Mouse (Mus musculus) kidney, adult 9 months (tissue): ENCODE results near the gene Zfhx3.
A peak's percentile ranks its signal among the peaks of the same experiment; 100 is the strongest.

Source experiments
- DNase-seq: peaks from one replicate; pipeline ENCODE4 v3.0.0; 2022

Gene Zfhx3

GRCm38 (mm10) chr8:108554578-108555245 is 612.3 kb downstream of the Zfhx3 start:
- no peak for DNase-seq

DNA sequence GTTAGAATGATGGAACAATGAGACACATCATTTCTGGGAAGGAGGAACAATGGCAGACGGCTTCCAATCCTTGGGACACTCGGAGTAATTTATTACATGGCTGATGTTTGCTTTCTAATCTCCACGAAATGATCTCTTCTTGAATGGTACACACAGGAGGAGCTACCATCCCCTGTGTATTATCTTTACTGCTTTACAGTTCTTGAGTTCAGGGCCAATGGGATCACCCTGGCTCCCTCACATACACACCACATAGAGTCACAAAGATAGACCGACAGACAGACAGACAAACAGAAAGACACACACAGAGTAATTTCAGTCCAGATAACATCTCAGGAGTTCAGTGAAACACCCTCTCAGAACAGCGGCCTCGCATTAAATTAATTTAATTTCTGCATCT is 621.0 kb downstream of the Zfhx3 start:
- DNase-seq: no peak

DNA sequence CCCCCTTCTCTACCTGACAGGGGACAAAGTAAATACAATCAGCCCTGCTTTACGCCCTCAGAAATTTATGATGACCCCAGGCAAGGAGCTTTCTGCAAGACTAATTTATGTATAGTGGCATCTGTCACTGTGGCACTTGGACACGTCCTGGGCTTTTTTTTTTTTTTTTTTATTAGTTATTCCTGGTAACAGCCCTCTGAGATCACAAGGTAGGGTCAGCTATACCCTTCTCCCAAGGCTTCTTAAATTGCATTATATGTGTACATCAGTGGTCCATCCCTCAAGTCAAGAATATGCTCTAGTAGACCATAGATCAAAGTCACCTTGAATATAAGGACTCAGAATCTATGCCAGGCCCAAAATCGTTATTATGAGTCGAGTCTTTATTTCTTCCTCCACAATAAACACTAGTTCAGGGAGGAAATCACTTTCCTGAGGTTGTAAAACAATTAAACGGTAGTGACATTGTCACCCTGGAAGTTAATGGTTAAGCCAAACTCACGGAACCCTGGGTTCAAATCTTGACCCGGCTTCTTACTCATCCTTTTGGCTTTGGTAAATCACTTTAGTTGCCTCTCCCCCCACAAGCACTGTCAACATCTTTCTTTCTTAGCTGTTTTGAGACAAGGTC is 621.6 kb downstream of the Zfhx3 start:
- DNase-seq: no peak

- no peak for DNase-seq
Observed at GRCm38 (mm10) chr8:108566035-108566434, 623.6 kb downstream of the Zfhx3 start.

DNA sequence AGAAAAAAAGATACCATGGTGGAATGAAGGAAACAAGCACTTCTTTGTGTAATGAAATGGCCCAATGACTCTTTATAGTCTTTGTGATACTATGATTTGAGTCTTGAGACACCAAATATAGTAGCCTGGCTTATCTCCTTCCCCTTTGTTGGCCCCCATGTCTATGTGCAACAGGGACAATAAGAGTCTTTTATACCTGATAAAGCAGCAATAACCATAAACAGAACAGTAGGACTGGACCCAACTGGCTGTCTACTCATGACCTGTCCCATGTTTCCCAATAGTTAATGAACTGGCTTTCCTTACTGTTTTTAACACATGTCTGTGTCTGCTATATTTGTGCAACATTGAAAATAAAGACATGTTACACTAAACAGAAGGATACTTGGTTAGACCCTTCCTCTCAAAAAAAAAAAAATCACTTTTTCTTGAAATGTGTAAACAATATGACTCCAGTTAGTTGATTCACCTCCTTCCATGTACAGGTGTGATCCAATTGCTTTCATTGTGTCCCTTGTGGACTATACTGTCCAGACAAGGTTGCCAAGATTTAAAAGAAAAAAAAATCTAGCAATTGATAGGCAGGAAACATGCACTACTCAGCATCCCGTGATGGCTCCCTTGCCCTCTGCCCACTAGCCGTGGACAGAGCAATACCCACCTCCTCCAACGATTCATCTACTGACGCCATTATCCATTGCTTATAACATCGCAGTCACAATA is 631.0 kb downstream of the Zfhx3 start:
- no peak for DNase-seq

GRCm38 (mm10) chr8:108574101-108574500 is 631.7 kb downstream of the Zfhx3 start:
- DNase-seq: peak; percentile 68

DNA sequence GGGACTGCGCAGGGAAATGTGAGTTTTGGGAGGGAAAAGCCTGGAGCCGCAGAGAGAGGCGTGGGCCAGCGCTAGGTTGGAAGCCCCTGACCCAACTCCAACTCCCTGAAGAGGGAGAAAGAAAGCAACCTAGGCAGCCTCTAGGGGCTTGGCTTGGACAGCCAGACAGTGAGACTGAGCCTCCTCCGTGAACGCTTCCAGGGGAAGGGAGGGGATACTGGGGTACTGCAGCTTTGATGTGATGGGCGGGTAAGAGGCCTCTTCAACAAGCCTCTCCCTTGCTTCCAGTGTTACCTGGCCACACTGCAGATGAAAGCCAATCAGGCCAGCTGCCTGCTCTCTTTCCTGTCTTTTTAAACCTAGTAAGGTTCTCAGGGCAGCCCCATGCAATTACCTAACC is 635.1 kb downstream of the Zfhx3 start:
- DNase-seq: no peak

GRCm38 (mm10) chr8:108578388-108578787 is 635.9 kb downstream of the Zfhx3 start:
- DNase-seq: no peak

- DNase-seq: no peak
Observed at GRCm38 (mm10) chr8:108579808-108580207, 637.4 kb downstream of the Zfhx3 start.

GRCm38 (mm10) chr8:108580364-108580763 is 637.9 kb downstream of the Zfhx3 start:
- no peak for DNase-seq

DNA sequence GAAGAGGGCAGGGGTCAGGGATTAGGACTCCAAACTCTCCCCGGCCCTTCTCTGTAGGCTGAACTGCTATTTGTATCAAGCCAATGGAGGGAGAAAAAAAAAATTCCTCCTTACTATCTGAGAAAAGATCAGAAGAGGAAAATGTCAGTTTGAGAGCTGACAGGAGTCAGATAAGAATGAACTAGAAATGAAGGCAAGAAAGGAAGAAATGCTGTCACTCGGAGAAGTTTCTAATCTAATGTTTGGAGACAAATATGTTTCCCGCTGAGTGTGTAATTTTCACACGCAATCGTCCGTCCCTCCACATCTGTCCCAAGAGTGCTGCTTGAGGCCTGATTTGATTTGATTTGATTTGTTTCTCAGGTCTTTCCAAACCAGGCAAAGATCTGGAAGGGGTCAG is 639.1 kb downstream of the Zfhx3 start:
- no peak for DNase-seq

DNA sequence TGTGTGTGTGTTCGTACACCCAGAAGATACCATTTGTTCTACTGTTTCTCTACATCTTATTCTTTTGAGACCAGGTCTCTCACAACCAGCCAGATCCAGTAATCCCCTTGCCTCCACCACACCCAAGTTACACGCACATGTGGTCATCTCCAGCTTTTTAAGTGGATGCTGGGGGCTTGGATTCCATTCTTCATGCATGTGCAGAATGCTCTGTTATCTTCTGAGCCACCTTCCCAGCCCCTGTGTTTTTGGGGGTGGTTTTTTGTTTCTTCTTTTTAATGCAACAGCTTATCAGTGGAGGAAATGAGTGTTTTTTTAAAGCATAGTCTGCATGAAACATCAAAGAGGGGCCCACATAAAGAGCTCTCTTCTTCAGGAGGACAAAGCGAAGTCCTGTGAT is 639.8 kb downstream of the Zfhx3 start:
- DNase-seq: no peak

- no peak for DNase-seq
Observed at GRCm38 (mm10) chr8:108583261-108583660, 640.8 kb downstream of the Zfhx3 start.

- no peak for DNase-seq
Observed at GRCm38 (mm10) chr8:108583867-108584661, 641.6 kb downstream of the Zfhx3 start.

GRCm38 (mm10) chr8:108584662-108584978 is 642.2 kb downstream of the Zfhx3 start:
- no peak for DNase-seq

GRCm38 (mm10) chr8:108591037-108591436 is 648.6 kb downstream of the Zfhx3 start:
- no peak for DNase-seq

- DNase-seq: no peak
Observed at GRCm38 (mm10) chr8:108592028-108592724, 649.7 kb downstream of the Zfhx3 start.

- DNase-seq: no peak
Observed at GRCm38 (mm10) chr8:108592990-108593589, 650.6 kb downstream of the Zfhx3 start.

- DNase-seq: no peak
Observed at GRCm38 (mm10) chr8:108593891-108594290, 651.4 kb downstream of the Zfhx3 start.

GRCm38 (mm10) chr8:108594361-108595060 is 652.1 kb downstream of the Zfhx3 start:
- DNase-seq: no peak

DNA sequence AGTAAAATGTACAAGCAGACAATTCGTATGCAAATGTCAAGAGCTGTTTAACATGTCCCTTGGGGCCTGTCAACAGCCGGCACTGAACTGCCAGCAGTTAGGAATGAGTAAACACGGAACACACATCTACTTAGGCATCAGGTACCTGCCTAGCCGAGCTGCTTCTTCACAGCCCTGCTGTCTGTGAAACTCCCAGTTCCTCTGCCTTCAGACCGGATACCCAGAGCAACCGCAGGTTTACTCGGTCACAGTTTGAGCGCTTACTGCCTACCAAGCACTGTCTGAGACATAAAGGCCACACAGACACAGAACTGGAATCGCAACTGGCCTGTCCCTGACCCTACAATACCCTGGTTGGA is 652.6 kb downstream of the Zfhx3 start:
- DNase-seq: no peak
